Mouse (Mus musculus): ENCODE measurements at regions not wholly inside any gene's neighbourhood (a gene's known extent, or its start where the extent isn't known, plus 50 kb on each side); places are given as distances from the start of the nearest gene placed in this dataset.

GRCm38 (mm10) chr4:45642604-45643003 is 110.3 kb upstream of the Shb start:
- H3K36me3 ChIP-seq (ENCODE audit: control insufficient read depth in 1 of 2, insufficient read depth in 2 of 2, low read length in 2 of 2), result no peaks in the 10 kb centered on the region
- no peak overlapping the region for H3K4me3 ChIP-seq (ENCODE audit: control insufficient read depth in 1 of 2, insufficient read depth in 1 of 2, low read depth in 2 of 2, low read length in 2 of 2)
- DNase-seq (ENCODE audit: low read depth, low spot score), result no peak
- H3K27ac ChIP-seq (ENCODE audit: control insufficient read depth, low read depth, low read length), result no peak overlapping the region
- no peak for TF ChIP-seq UBTF (IDR thresholded peaks at IDR 0.05; ENCODE audit: borderline replicate concordance, insufficient read depth, low read depth, low read length)
- peaks cover 7 to 16% of the 10 kb centered on the region in 2 experiments for H3K27me3 ChIP-seq (ENCODE audit: control insufficient read depth in 1 of 2, insufficient read depth in 2 of 2, low read length in 2 of 2)
- H3K9ac ChIP-seq (ENCODE audit: control insufficient read depth, low read depth, low read length, poor library complexity, severe bottlenecking), result no peak overlapping the region
- H3K79me2 ChIP-seq (ENCODE audit: control insufficient read depth, insufficient read depth, low read length, poor library complexity), result no peaks in the 10 kb centered on the region
- H3K9me3 ChIP-seq (replicated peaks; ENCODE audit: insufficient read depth, low read length), result no peaks in the 10 kb centered on the region
- H3K4me1 ChIP-seq (ENCODE audit: control insufficient read depth in 1 of 2, insufficient read depth in 2 of 2, low read length in 2 of 2), result no peaks in the 10 kb centered on the region

GRCm38 (mm10) chr4:45641272-45641671 is 109.0 kb upstream of the Shb start:
- no peaks in the 10 kb centered on the region for H3K4me1 ChIP-seq (ENCODE audit: control insufficient read depth in 1 of 2, insufficient read depth in 2 of 2, low read length in 2 of 2)
- H3K79me2 ChIP-seq (ENCODE audit: control insufficient read depth, insufficient read depth, low read length, poor library complexity), result no peaks in the 10 kb centered on the region
- no peak for TF ChIP-seq TCF12 (IDR thresholded peaks at IDR 0.05; ENCODE audit: low read depth, low read length)
- no peak for TF ChIP-seq ZC3H11A (IDR thresholded peaks at IDR 0.05; ENCODE audit: low read depth, low read length)
- TF ChIP-seq ZMIZ1 (IDR thresholded peaks at IDR 0.05; ENCODE audit: low read depth, low read length), result no peak
- no peak for TF ChIP-seq CHD1 (IDR thresholded peaks at IDR 0.05; ENCODE audit: low read depth, low read length)
- TF ChIP-seq HCFC1 (IDR thresholded peaks at IDR 0.05; ENCODE audit: low read depth, low read length), result no peak
- TF ChIP-seq USF2 (IDR thresholded peaks at IDR 0.05; ENCODE audit: borderline replicate concordance in 1 of 2, insufficient read depth in 1 of 2, low read depth in 1 of 2, low read length in 2 of 2), result no peak
- TF ChIP-seq JUND (IDR thresholded peaks at IDR 0.05; ENCODE audit: low read depth, low read length), result no peak
- TF ChIP-seq BHLHE40 (IDR thresholded peaks at IDR 0.05; ENCODE audit: borderline replicate concordance, low read depth, low read length), result no peak
- TF ChIP-seq USF1 (IDR thresholded peaks at IDR 0.05; ENCODE audit: low read depth, low read length), result no peak
- no peaks in the 10 kb centered on the region for H3K36me3 ChIP-seq (ENCODE audit: control insufficient read depth in 1 of 2, insufficient read depth in 2 of 2, low read length in 2 of 2)
- no peaks in the 10 kb centered on the region for H3K9me3 ChIP-seq (replicated peaks; ENCODE audit: insufficient read depth, low read length)
- H3K4me3 ChIP-seq (ENCODE audit: control insufficient read depth in 1 of 2, insufficient read depth in 1 of 2, low read depth in 2 of 2, low read length in 2 of 2), result no peak overlapping the region
- H3K27me3 ChIP-seq (ENCODE audit: control insufficient read depth in 1 of 2, insufficient read depth in 2 of 2, low read length in 2 of 2), result peaks cover 5 to 11% of the 10 kb centered on the region in 2 experiments
- no peak overlapping the region for H3K9ac ChIP-seq (ENCODE audit: control insufficient read depth, low read depth, low read length, poor library complexity, severe bottlenecking)
- no peak for DNase-seq (ENCODE audit: low read depth, low spot score)
- no peak overlapping the region for H3K27ac ChIP-seq (ENCODE audit: control insufficient read depth, low read depth, low read length)

GRCm38 (mm10) chr4:45640713-45641112 is 108.4 kb upstream of the Shb start:
- Histone ChIP-seq H3K4me3 (ENCODE audit: control insufficient read depth in 1 of 2, insufficient read depth in 1 of 2, low read depth in 2 of 2, low read length in 2 of 2) (no peak overlapping the region), H3K27me3 (ENCODE audit: control insufficient read depth in 1 of 2, insufficient read depth in 2 of 2, low read length in 2 of 2) (peaks cover 5 to 10% of the 10 kb centered on the region in 2 experiments), H3K36me3 (ENCODE audit: control insufficient read depth in 1 of 2, insufficient read depth in 2 of 2, low read length in 2 of 2) (no peaks in the 10 kb centered on the region), H3K4me1 (ENCODE audit: control insufficient read depth in 1 of 2, insufficient read depth in 2 of 2, low read length in 2 of 2) (no peaks in the 10 kb centered on the region), H3K9me3 (replicated peaks; ENCODE audit: insufficient read depth, low read length) (no peaks in the 10 kb centered on the region), H3K79me2 (ENCODE audit: control insufficient read depth, insufficient read depth, low read length, poor library complexity) (no peaks in the 10 kb centered on the region), H3K27ac (ENCODE audit: control insufficient read depth, low read depth, low read length) (no peak overlapping the region), H3K9ac (ENCODE audit: control insufficient read depth, low read depth, low read length, poor library complexity, severe bottlenecking) (no peak overlapping the region)
- no peak for TF ChIP-seq RCOR1 (IDR thresholded peaks at IDR 0.05; ENCODE audit: low read depth, low read length)
- TF ChIP-seq SMC3 (IDR thresholded peaks at IDR 0.05; ENCODE audit: low read depth, low read length), result no peak
- no peak for TF ChIP-seq RAD21 (IDR thresholded peaks at IDR 0.05; ENCODE audit: low read depth, low read length)
- no peak for DNase-seq (ENCODE audit: low read depth, low spot score)
